Mouse (Mus musculus): Measurements from ENCODE around the gene Iqcc. TPM values are rescaled to one million over a fixed set of nuclear protein-coding genes. Genes with fewer than 3 reads are reported as not detected.

Gene Iqcc
- polyA plus RNA-seq, 1 experiment = 10.8 TPM

DNA sequence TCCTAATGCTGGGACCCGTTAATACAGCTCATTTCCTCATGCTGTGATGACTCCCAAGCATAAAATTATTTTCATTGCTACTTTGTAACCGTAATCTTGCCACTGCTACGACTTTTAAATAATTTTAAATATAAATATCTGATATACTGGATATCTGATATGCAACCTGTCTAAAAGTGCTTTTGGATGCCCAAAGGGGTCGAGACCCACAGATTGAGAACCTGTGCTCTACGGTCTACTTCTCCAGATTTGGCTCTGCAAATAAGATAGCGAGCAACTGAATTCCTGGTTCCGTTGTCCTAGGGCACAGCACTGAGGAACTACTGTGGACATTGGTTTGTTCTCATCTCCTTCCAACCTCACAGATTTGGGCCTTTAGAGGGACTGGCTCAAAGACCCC, 41.2 kb downstream of the Iqcc start:
- Histone ChIP-seq H3K79me3 (ENCODE audit: low read depth) (no peaks in the 10 kb centered on the region), H3K27me3 (ENCODE audit: control insufficient read depth, insufficient read depth, insufficient read length) (no peaks in the 10 kb centered on the region), H3K79me2 (ENCODE audit: control insufficient read depth, insufficient read depth) (no peaks in the 10 kb centered on the region), H3ac (ENCODE audit: control insufficient read depth, insufficient read length, low read depth) (no peak overlapping the region), H3K4me3 (ENCODE audit: insufficient read depth, poor library complexity, severe bottlenecking) (no peak overlapping the region), H3K36me3 (ENCODE audit: control insufficient read depth, insufficient read depth) (no peaks in the 10 kb centered on the region)
- TF ChIP-seq MYOD1 (IDR thresholded peaks at IDR 0.05; ENCODE audit: control insufficient read depth, insufficient read length, low read depth) (no peak), CEBPB (IDR thresholded peaks at IDR 0.05; ENCODE audit: low read depth) (no peak), MAX (IDR thresholded peaks at IDR 0.05) (no peak), MYOG (IDR thresholded peaks at IDR 0.05; ENCODE audit: control insufficient read depth, extremely low read depth, insufficient read length) (no peak), USF1 (IDR thresholded peaks at IDR 0.05; ENCODE audit: low read depth) (no peak), CTCF (IDR thresholded peaks at IDR 0.05; ENCODE audit: control insufficient read depth, insufficient read depth, insufficient read length) (no peak), FOSL1 (IDR thresholded peaks at IDR 0.05; ENCODE audit: insufficient read depth, low read length, poor library complexity, severe bottlenecking) (no peak)

DNA sequence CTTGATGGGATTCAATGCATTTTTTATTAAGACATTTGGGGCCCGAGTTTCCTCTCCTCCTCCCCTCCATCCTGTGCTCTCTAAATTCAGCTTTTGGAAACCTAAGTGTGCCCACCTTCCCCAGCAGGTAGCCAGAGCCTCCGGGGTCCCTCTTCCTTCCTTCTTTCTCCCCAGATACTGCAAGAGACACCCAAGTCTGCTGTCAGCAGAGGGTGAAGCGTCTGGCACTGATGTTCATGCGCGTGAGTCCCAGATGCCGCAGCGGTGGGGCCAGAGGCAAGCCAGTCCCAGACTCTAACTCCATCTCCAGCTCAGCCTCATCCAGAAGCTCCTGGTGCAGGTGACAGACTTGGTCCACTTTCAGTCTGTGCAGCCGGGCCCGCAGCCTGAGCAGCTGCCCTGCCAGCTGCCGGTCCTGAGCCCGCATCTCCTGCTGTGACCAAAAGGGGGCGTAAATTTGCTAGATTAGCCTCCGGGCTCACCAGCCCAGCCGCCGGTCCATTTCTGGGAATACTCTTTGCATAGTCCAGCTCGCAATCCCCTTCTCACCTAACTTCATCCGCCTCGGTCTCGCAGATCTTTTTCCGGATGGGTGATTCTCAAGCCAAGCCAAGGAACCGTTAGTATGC, 41.9 kb downstream of the Iqcc start:
- Histone ChIP-seq H3ac (ENCODE audit: control insufficient read depth, insufficient read length, low read depth) (no peak overlapping the region), H3K27me3 (ENCODE audit: control insufficient read depth, insufficient read depth, insufficient read length) (no peaks in the 10 kb centered on the region), H3K79me3 (ENCODE audit: low read depth) (no peaks in the 10 kb centered on the region), H3K4me3 (ENCODE audit: insufficient read depth, poor library complexity, severe bottlenecking) (no peak overlapping the region), H3K36me3 (ENCODE audit: control insufficient read depth, insufficient read depth) (no peaks in the 10 kb centered on the region), H3K79me2 (ENCODE audit: control insufficient read depth, insufficient read depth) (no peaks in the 10 kb centered on the region)
- no peak for TF ChIP-seq FOSL1 (IDR thresholded peaks at IDR 0.05; ENCODE audit: insufficient read depth, low read length, poor library complexity, severe bottlenecking)
- no peak for TF ChIP-seq MYOD1 (IDR thresholded peaks at IDR 0.05; ENCODE audit: control insufficient read depth, insufficient read length, low read depth)
- no peak for TF ChIP-seq MYOG (IDR thresholded peaks at IDR 0.05; ENCODE audit: control insufficient read depth, extremely low read depth, insufficient read length)
- TF ChIP-seq CTCF (IDR thresholded peaks at IDR 0.05; ENCODE audit: control insufficient read depth, insufficient read depth, insufficient read length) = peak; percentile 47
- TF ChIP-seq MAX (IDR thresholded peaks at IDR 0.05) = no peak

DNA sequence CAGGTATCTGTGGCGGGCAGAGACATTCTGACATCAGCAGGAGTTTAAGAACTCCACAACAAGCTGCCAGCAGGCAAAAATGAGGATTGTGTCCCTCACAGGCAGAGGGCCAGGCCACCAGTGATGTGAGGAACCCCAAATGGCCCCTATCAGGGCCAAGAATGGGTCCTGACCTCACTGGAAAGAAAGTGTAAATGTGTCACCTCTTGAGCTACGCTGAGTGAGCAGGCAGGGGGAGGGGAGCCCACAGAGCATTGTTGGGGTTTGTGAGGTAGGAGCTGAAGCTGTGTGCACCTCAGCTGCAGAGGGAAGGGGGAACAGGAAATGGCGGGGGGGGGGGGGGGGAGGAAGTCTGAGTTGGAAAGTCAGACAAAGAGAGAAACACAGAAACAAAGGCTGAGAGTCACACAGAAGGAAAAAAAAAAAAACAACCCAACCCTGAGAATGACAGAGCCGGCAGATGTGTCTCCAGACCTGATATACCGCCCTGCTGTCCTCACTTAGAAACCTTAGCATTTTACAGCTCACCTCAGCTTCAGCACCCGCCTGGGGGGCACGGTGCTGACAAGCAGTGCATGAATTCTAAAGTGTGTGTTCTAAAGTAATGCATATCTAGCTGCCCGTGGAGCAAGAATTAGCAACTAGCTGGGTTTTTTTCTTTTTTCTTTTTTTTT, 43.6 kb downstream of the Iqcc start:
- Histone ChIP-seq H3K36me3 (ENCODE audit: control insufficient read depth, insufficient read depth) (no peaks in the 10 kb centered on the region), H3ac (ENCODE audit: control insufficient read depth, insufficient read length, low read depth) (no peak overlapping the region), H3K79me2 (ENCODE audit: control insufficient read depth, insufficient read depth) (no peaks in the 10 kb centered on the region), H3K4me3 (ENCODE audit: insufficient read depth, poor library complexity, severe bottlenecking) (no peak overlapping the region), H3K27me3 (ENCODE audit: control insufficient read depth, insufficient read depth, insufficient read length) (no peaks in the 10 kb centered on the region), H3K79me3 (ENCODE audit: low read depth) (no peaks in the 10 kb centered on the region)
- TF ChIP-seq CEBPB (IDR thresholded peaks at IDR 0.05; ENCODE audit: low read depth) (no peak), USF1 (IDR thresholded peaks at IDR 0.05; ENCODE audit: low read depth) (no peak), CTCF (IDR thresholded peaks at IDR 0.05; ENCODE audit: control insufficient read depth, insufficient read depth, insufficient read length) (no peak), MYOG (IDR thresholded peaks at IDR 0.05; ENCODE audit: control insufficient read depth, extremely low read depth, insufficient read length) (no peak), FOSL1 (IDR thresholded peaks at IDR 0.05; ENCODE audit: insufficient read depth, low read length, poor library complexity, severe bottlenecking) (no peak), MYOD1 (IDR thresholded peaks at IDR 0.05; ENCODE audit: control insufficient read depth, insufficient read length, low read depth) (no peak), MAX (IDR thresholded peaks at IDR 0.05) (no peak)

DNA sequence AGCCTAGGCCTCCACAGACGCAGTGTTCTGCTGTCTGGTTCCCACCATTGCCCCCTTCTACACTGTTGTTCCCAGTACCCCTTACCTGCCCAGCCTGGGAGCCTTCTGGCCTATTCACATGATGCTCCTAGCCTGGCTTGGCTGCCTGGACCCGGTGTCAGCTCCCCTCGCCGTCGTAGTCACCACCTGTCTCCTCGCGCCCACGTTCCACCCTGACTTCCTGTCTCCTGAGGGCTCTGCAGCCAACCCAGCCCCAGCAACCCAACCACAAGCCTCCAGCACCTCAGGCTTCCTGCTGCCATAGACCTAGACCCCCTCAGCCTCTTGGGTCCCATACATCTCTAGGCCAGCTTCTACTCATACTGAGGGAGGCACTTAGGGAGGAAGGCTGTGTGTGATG, 45.5 kb downstream of the Iqcc start, which contains the start of gene Lck:
Gene Lck, minus strand, starts transcription at position 212 of the 400 bp plus-strand sequence.
- no peaks in the 10 kb centered on the region for H3K79me2 ChIP-seq (ENCODE audit: control insufficient read depth, insufficient read depth)
- TF ChIP-seq MYOD1 (IDR thresholded peaks at IDR 0.05; ENCODE audit: control insufficient read depth, insufficient read length, low read depth) (no peak), MYOG (IDR thresholded peaks at IDR 0.05; ENCODE audit: control insufficient read depth, extremely low read depth, insufficient read length) (no peak), MAX (IDR thresholded peaks at IDR 0.05) (no peak), USF1 (IDR thresholded peaks at IDR 0.05; ENCODE audit: low read depth) (no peak)
- no peak within 1 kb of the TSS for H3K4me3 ChIP-seq (ENCODE audit: insufficient read depth, poor library complexity, severe bottlenecking)
- no peak within 1 kb of the TSS for H3ac ChIP-seq (ENCODE audit: control insufficient read depth, insufficient read length, low read depth)
- no peaks in the 10 kb centered on the region for H3K27me3 ChIP-seq (ENCODE audit: control insufficient read depth, insufficient read depth, insufficient read length)
- no peaks in the 10 kb centered on the region for H3K36me3 ChIP-seq (ENCODE audit: control insufficient read depth, insufficient read depth)
- no peaks in the 10 kb centered on the region for H3K79me3 ChIP-seq (ENCODE audit: low read depth)

DNA sequence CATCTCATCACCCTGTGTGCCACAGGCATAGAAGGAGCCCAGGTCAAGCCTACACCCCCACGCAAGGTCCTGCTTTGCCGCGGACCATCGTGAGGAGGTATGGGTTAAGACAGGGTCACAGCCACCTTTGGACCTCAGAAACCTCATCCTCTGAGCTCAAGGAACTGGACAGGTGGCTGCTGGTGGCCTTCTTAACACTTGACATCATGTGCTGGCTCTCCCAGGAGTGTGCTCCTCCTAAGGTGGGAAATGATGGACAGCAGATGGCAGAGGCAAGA, 45.9 kb downstream of the Iqcc start:
- no peak overlapping the region for H3K4me3 ChIP-seq (ENCODE audit: insufficient read depth, poor library complexity, severe bottlenecking)
- H3K79me3 ChIP-seq (ENCODE audit: low read depth) = no peaks in the 10 kb centered on the region
- H3K27me3 ChIP-seq (ENCODE audit: control insufficient read depth, insufficient read depth, insufficient read length) = no peaks in the 10 kb centered on the region
- TF ChIP-seq MAX (IDR thresholded peaks at IDR 0.05) = no peak
- no peak for TF ChIP-seq CTCF (IDR thresholded peaks at IDR 0.05; ENCODE audit: control insufficient read depth, insufficient read depth, insufficient read length)
- TF ChIP-seq MYOD1 (IDR thresholded peaks at IDR 0.05; ENCODE audit: control insufficient read depth, insufficient read length, low read depth) = no peak
- TF ChIP-seq USF1 (IDR thresholded peaks at IDR 0.05; ENCODE audit: low read depth) = no peak
- TF ChIP-seq MYOG (IDR thresholded peaks at IDR 0.05; ENCODE audit: control insufficient read depth, extremely low read depth, insufficient read length) = no peak
- TF ChIP-seq FOSL1 (IDR thresholded peaks at IDR 0.05; ENCODE audit: insufficient read depth, low read length, poor library complexity, severe bottlenecking) = no peak
- TF ChIP-seq CEBPB (IDR thresholded peaks at IDR 0.05; ENCODE audit: low read depth) = no peak
- no peak overlapping the region for H3ac ChIP-seq (ENCODE audit: control insufficient read depth, insufficient read length, low read depth)
- H3K36me3 ChIP-seq (ENCODE audit: control insufficient read depth, insufficient read depth) = no peaks in the 10 kb centered on the region
- H3K79me2 ChIP-seq (ENCODE audit: control insufficient read depth, insufficient read depth) = no peaks in the 10 kb centered on the region
